Comparison of ENCODE assay signal across 14 mouse cellular contexts in genomic region chr11:120773463-120774190, GRCm38 (mm10). TPM values are rescaled to one million over a fixed set of nuclear protein-coding genes. Genes with fewer than 3 reads are reported as not detected.
"Had no signal": no experiment of that assay in that cellular context is flagged by ENCODE, and none has a peak within 500 bp of the region (broad histone marks: within the 10 kb centered on the region; RNA-seq: fewer than 3 reads in every experiment).

No protein-coding gene starts in this region.

- H3K9me3 ChIP-seq: limb, embryonic 10.5 days; liver, embryonic 15.5 days; midbrain, embryonic 15.5 days; neural tube, embryonic 13.5 days had no signal

- ATAC-seq: lung, postnatal 0 days; midbrain, embryonic 15.5 days had no signal

- H3K27ac ChIP-seq: left cerebral cortex, adult 2 months; limb, embryonic 10.5 days; liver, embryonic 15.5 days; midbrain, embryonic 15.5 days; neural tube, embryonic 13.5 days had no signal

- DNase-seq: kidney, adult 2 months; lung, adult 2 months; lung, postnatal 36 days; right cerebral cortex, postnatal 14 days; thymus, adult 18-20 months; thymus, postnatal 36 days had no signal

- H3K27me3 ChIP-seq: midbrain, embryonic 15.5 days; neural tube, embryonic 13.5 days had no signal

- H3K36me3 ChIP-seq: limb, embryonic 10.5 days; liver, embryonic 15.5 days; midbrain, embryonic 15.5 days; neural tube, embryonic 13.5 days had no signal

- H3K4me2 ChIP-seq: liver, embryonic 11.5 days; liver, embryonic 15.5 days; midbrain, embryonic 15.5 days; neural tube, embryonic 13.5 days had no signal

- H3K4me3 ChIP-seq: left cerebral cortex, adult 2 months; limb, embryonic 10.5 days; liver, embryonic 15.5 days; midbrain, embryonic 15.5 days; neural tube, embryonic 13.5 days had no signal

- H3K9ac ChIP-seq: liver, embryonic 15.5 days; midbrain, embryonic 15.5 days; neural tube, embryonic 13.5 days had no signal

RNA-seq across cellular contexts. Expression of gene Cbr2, which starts 41.7 kb away (rescaled TPM):
- total RNA-seq: monocyte, adult 5-6 weeks had no signal
